Mouse (Mus musculus) cerebellum, adult 2 months (tissue): ENCODE results near the gene 9430038I01Rik. TPM values are rescaled to one million over a fixed set of nuclear protein-coding genes. Genes with fewer than 3 reads are reported as not detected.

Experiments
- DNase-seq, 2 experiments: peaks; one replicate each; pipeline ENCODE4 v3.0.0; 2021
- H3K27ac ChIP-seq: fragments of 200-500 bp; 2 replicates; pipeline ENCODE4 v1.5.1; 2012; ENCODE audit warnings: low read length, control low read depth, inconsistent platforms; ENCODE audit not compliant: insufficient read depth
- H3K27me3 ChIP-seq: fragments of 200-500 bp; 2 replicates; pipeline ENCODE4 v1.6.1; 2012; ENCODE audit warnings: inconsistent platforms, mild to moderate bottlenecking, low read length, moderate library complexity; ENCODE audit not compliant: control insufficient read depth, insufficient read depth
- H3K4me1 ChIP-seq: fragments of 200-500 bp; 2 replicates; pipeline ENCODE4 v1.6.1; 2011; ENCODE audit warnings: low read length; ENCODE audit not compliant: control insufficient read depth, insufficient read depth
- H3K4me3 ChIP-seq: fragments of 200-500 bp; replicated peaks from 2 replicates; pipeline ENCODE3; 2011; ENCODE audit warnings: mild to moderate bottlenecking, low read depth, low read length, control low read depth; ENCODE audit not compliant: insufficient read depth
- CTCF ChIP-seq: fragments of 200-500 bp; IDR thresholded peaks from 2 replicates; pipeline ENCODE4 v1.5.1; 2011; ENCODE audit warnings: low read depth, mild to moderate bottlenecking, control low read depth, low read length, moderate library complexity, borderline replicate concordance; ENCODE audit not compliant: insufficient read depth
- POLR2A ChIP-seq: fragments of 200-500 bp; IDR thresholded peaks from 2 replicates; pipeline ENCODE4 v1.6.1; 2011; ENCODE audit warnings: low read length, control low read depth, borderline replicate concordance; ENCODE audit not compliant: insufficient read depth
- WGBS: fragments of 180-500 bp; shearing (Covaris S2); methylation state at CpG from one replicate; pipeline ENCODE4 v1.1.7; 2018; 5-methylcytosine and 5-hydroxymethylcytosine counted together
- polyA plus RNA-seq: library from polyadenylated mRNA; depleted of rRNA; stranded (reverse); fragments of >200 nt; gene quantifications from 2 replicates; pipeline ENCODE4 v1.2.3, GENCODE M21; 2012; rRNA removed

The 9430038I01Rik gene
- polyA plus RNA-seq, 1 experiment: 3.0 TPM

- no peak for TF ChIP-seq CTCF
- no peak for TF ChIP-seq POLR2A
- WGBS: 34% methylated on average over 7 of the region's 7 CpGs
- Histone ChIP-seq H3K4me3 (no peak overlapping the region), H3K27me3 (no peaks in the 10 kb centered on the region; the same call in 1 of the 2 replicates), H3K4me1 (no peaks in the 10 kb centered on the region), H3K27ac (no peak overlapping the region)
- DNase-seq: no peak
Observed at GRCm38 (mm10) chr7:137346860-137347259, 63.7 kb downstream of the 9430038I01Rik start.

DNA sequence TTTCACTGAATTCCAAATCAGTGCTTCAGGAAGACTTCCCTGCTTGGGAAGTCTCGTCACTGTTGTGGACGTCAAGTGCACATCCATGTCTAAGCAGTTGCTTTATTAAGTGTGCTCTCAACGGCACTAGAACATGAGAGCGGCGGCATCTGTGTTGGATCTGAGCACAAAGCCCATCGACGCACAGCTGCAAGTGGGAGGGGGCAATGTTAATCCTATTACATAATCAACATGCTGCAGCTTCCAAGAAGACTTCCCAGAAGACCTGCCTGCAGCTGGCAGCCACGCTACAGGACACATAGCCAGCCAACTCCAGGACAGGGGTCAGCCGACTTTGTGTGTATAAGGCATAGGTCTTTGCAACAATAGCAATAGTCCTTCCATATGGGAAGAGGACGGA, 64.5 kb downstream of the 9430038I01Rik start:
- Histone ChIP-seq H3K4me1 (no peaks in the 10 kb centered on the region), H3K27ac (no peak overlapping the region), H3K27me3 (peaks cover 2% of the 10 kb centered on the region; the same call in 1 of the 2 replicates), H3K4me3 (no peak overlapping the region)
- DNase-seq: no peak
- WGBS: 31% methylated on average over 10 of the region's 10 CpGs
- TF ChIP-seq CTCF (no peak), POLR2A (no peak)

DNA sequence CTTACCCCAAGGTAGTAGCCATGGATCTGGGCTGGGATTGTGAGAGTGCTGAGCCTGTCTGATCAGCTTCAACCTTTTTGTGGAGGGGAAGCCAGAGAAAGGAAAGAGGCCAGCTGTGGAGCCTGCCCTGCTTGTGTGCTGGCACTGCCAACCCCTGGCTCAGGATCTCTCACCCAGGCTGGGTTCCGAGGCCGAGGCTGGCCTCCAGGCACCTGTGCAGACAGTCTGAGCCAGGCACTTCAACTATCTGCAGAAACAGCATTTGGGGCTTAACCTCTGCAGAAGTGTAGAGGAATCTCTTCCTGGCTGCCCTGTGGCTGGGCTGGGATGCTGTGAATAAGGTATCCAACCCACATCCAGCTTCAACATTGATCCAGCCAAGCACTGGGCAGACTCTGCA, 76.6 kb downstream of the 9430038I01Rik start:
- TF ChIP-seq CTCF: no peak
- no peak for TF ChIP-seq POLR2A
- Histone ChIP-seq H3K4me1 (no peaks in the 10 kb centered on the region), H3K27ac (no peak overlapping the region), H3K4me3 (no peak overlapping the region), H3K27me3 (no peaks in the 10 kb centered on the region; the same call in 1 of the 2 replicates)
- no peak for DNase-seq
- 27% methylated on average over 2 of the region's 2 CpGs for WGBS

Other genes with a start within 250 kb of the 9430038I01Rik start
- 9.1 and 9.4 TPM in 2 replicates for gene Ebf3, start 96.3 kb downstream of the 9430038I01Rik start, polyA plus RNA-seq
- 122 and 129 TPM in 2 replicates for gene Glrx3, start 26.9 kb upstream of the 9430038I01Rik start, polyA plus RNA-seq